Mouse (Mus musculus): ENCODE data around the gene Nploc4. TPM values are rescaled to one million over a fixed set of nuclear protein-coding genes. Genes with fewer than 3 reads are reported as not detected.

Nploc4 gene
- 39.2 and 49.8 TPM in 2 replicates for polyA plus RNA-seq (2012; rRNA removed)

- peak; percentile 61; the same call in 1 of the 2 replicates for TF ChIP-seq POLR2A (IDR thresholded peaks at IDR 0.05; ENCODE audit: borderline replicate concordance, extremely low read depth, low read depth, low read length)
- TF ChIP-seq CTCF (IDR thresholded peaks at IDR 0.05; ENCODE audit: insufficient read depth, low read length), result no peak
- under 1% methylated on average over 77 of the region's 77 CpGs for WGBS
- Histone ChIP-seq H3K4me1 (ENCODE audit: control insufficient read depth, insufficient read depth, low read length) (0 out of 2 replicates have a peak, but pooled peaks cover 4% of the 10 kb centered on the region), H3K4me3 (replicated peaks; ENCODE audit: extremely low read depth, low read depth, low read length) (peak within 1 kb of the TSS; percentile 53)
- DNase-seq, result peak; percentile 91
Observed at GRCm38 (mm10) chr11:120437152-120437856, at the start of gene Nploc4. Gene Nploc4, minus strand, starts transcription at chr11:120437708.

- 7% methylated on average over 10 of the region's 10 CpGs for WGBS
- Histone ChIP-seq H3K4me3 (replicated peaks; ENCODE audit: extremely low read depth, low read depth, low read length) (peak overlapping the region; percentile 68), H3K4me1 (ENCODE audit: control insufficient read depth, insufficient read depth, low read length) (peaks cover 10% of the 10 kb centered on the region)
- TF ChIP-seq CTCF (IDR thresholded peaks at IDR 0.05; ENCODE audit: insufficient read depth, low read length), result no peak
- TF ChIP-seq POLR2A (IDR thresholded peaks at IDR 0.05; ENCODE audit: borderline replicate concordance, extremely low read depth, low read depth, low read length), result no peak
- DNase-seq, result no peak
Observed at GRCm38 (mm10) chr11:120485251-120485650, 47.7 kb upstream of the Nploc4 start.

- TF ChIP-seq POLR2A (IDR thresholded peaks at IDR 0.05; ENCODE audit: borderline replicate concordance, extremely low read depth, low read depth, low read length), result peak; percentile 81; the same call in 1 of the 2 replicates
- TF ChIP-seq CTCF (IDR thresholded peaks at IDR 0.05; ENCODE audit: insufficient read depth, low read length), result no peak
- Histone ChIP-seq H3K4me3 (replicated peaks; ENCODE audit: extremely low read depth, low read depth, low read length) (peak within 1 kb of the TSS; percentile 68), H3K4me1 (ENCODE audit: control insufficient read depth, insufficient read depth, low read length) (peaks cover 8% of the 10 kb centered on the region)
- under 1% methylated on average over 60 of the region's 60 CpGs for WGBS
- peak; percentile 88 for DNase-seq
Observed at GRCm38 (mm10) chr11:120484265-120484981, 46.9 kb upstream of the Nploc4 start, which contains the start of gene Mrpl12. Gene Mrpl12, plus strand, starts transcription at chr11:120484613.

GRCm38 (mm10) chr11:120483448-120483934, 46.0 kb upstream of the Nploc4 start:
- 84% methylated on average over 7 of the region's 7 CpGs for WGBS
- no peak overlapping the region for H3K4me3 ChIP-seq (replicated peaks; ENCODE audit: extremely low read depth, low read depth, low read length)
- H3K4me1 ChIP-seq (ENCODE audit: control insufficient read depth, insufficient read depth, low read length), result peaks cover 7% of the 10 kb centered on the region; the same call in 1 of the 2 replicates
- TF ChIP-seq CTCF (IDR thresholded peaks at IDR 0.05; ENCODE audit: insufficient read depth, low read length), result no peak
- TF ChIP-seq POLR2A (IDR thresholded peaks at IDR 0.05; ENCODE audit: borderline replicate concordance, extremely low read depth, low read depth, low read length), result no peak
- DNase-seq, result no peak

GRCm38 (mm10) chr11:120472052-120472451, 34.5 kb upstream of the Nploc4 start:
- Histone ChIP-seq H3K4me1 (ENCODE audit: control insufficient read depth, insufficient read depth, low read length) (peaks cover 4% of the 10 kb centered on the region; the same call in 1 of the 2 replicates), H3K4me3 (replicated peaks; ENCODE audit: extremely low read depth, low read depth, low read length) (no peak overlapping the region)
- TF ChIP-seq POLR2A (IDR thresholded peaks at IDR 0.05; ENCODE audit: borderline replicate concordance, extremely low read depth, low read depth, low read length), result no peak
- TF ChIP-seq CTCF (IDR thresholded peaks at IDR 0.05; ENCODE audit: insufficient read depth, low read length), result no peak
- WGBS, result 96% methylated on average over 6 of the region's 6 CpGs
- DNase-seq, result no peak

GRCm38 (mm10) chr11:120467736-120468092, 30.2 kb upstream of the Nploc4 start:
- Histone ChIP-seq H3K4me1 (ENCODE audit: control insufficient read depth, insufficient read depth, low read length) (peaks cover 8% of the 10 kb centered on the region), H3K4me3 (replicated peaks; ENCODE audit: extremely low read depth, low read depth, low read length) (peak overlapping the region; percentile 71)
- WGBS, result under 1% methylated on average over 33 of the region's 33 CpGs
- DNase-seq, result no peak
- TF ChIP-seq CTCF (IDR thresholded peaks at IDR 0.05; ENCODE audit: insufficient read depth, low read length) (no peak), POLR2A (IDR thresholded peaks at IDR 0.05; ENCODE audit: borderline replicate concordance, extremely low read depth, low read depth, low read length) (no peak)

GRCm38 (mm10) chr11:120467051-120467735, 29.7 kb upstream of the Nploc4 start, which contains the start of gene Arl16:
Gene Arl16, minus strand, starts transcription at chr11:120467607.
- peaks cover 8% of the 10 kb centered on the region for H3K4me1 ChIP-seq (ENCODE audit: control insufficient read depth, insufficient read depth, low read length)
- H3K4me3 ChIP-seq (replicated peaks; ENCODE audit: extremely low read depth, low read depth, low read length), result peak within 1 kb of the TSS; percentile 95
- DNase-seq, result peak; percentile 88
- peak; percentile 86; the same call in 1 of the 2 replicates for TF ChIP-seq POLR2A (IDR thresholded peaks at IDR 0.05; ENCODE audit: borderline replicate concordance, extremely low read depth, low read depth, low read length)
- no peak for TF ChIP-seq CTCF (IDR thresholded peaks at IDR 0.05; ENCODE audit: insufficient read depth, low read length)
- WGBS, result under 1% methylated on average over 54 of the region's 54 CpGs

- 64% methylated on average over 4 of the region's 4 CpGs for WGBS
- peaks cover 8% of the 10 kb centered on the region for H3K4me1 ChIP-seq (ENCODE audit: control insufficient read depth, insufficient read depth, low read length)
- no peak for DNase-seq
- TF ChIP-seq CTCF (IDR thresholded peaks at IDR 0.05; ENCODE audit: insufficient read depth, low read length) (no peak), POLR2A (IDR thresholded peaks at IDR 0.05; ENCODE audit: borderline replicate concordance, extremely low read depth, low read depth, low read length) (no peak)
- H3K4me3 ChIP-seq (replicated peaks; ENCODE audit: extremely low read depth, low read depth, low read length), result no peak overlapping the region
Observed at GRCm38 (mm10) chr11:120465521-120465920, 28.0 kb upstream of the Nploc4 start.

- Histone ChIP-seq H3K4me3 (replicated peaks; ENCODE audit: extremely low read depth, low read depth, low read length) (no peak overlapping the region), H3K4me1 (ENCODE audit: control insufficient read depth, insufficient read depth, low read length) (peaks cover 8% of the 10 kb centered on the region)
- no peak for DNase-seq
- TF ChIP-seq CTCF (IDR thresholded peaks at IDR 0.05; ENCODE audit: insufficient read depth, low read length) (no peak), POLR2A (IDR thresholded peaks at IDR 0.05; ENCODE audit: borderline replicate concordance, extremely low read depth, low read depth, low read length) (no peak)
- 87% methylated on average over 5 of the region's 5 CpGs for WGBS
Observed at GRCm38 (mm10) chr11:120464365-120464764, 26.9 kb upstream of the Nploc4 start.

All from lung, adult 2 months (tissue).